Mouse (Mus musculus) lung, postnatal 4 days (tissue): Measurements from ENCODE around the gene Mepe.

Source experiments
- DNase-seq, 2 experiments: peaks; one replicate each; pipeline ENCODE4 v3.0.0; 2021

Mepe gene

DNA sequence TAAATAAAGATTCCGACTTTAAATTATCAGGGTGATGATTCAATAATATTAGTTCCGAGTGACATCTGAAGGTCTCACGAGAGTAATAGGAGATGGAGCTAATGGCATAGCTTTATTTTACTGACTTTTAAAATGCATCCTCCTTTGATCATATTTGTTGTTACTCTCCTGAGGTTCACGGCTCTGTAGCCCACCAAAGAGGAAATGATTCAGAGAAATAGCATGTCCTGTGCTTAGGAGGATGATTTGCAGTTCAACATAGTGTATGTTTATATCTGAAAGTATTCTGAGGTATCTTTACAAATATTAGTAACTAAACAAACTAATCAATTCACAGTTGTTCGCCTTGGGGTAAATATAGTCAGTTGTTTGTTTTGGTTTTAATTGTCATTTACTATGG, 32.4 kb downstream of the Mepe start:
- DNase-seq, result no peak

- no peak for DNase-seq
Measured at GRCm38 (mm10) chr5:104358592-104358991, 33.5 kb downstream of the Mepe start.

DNA sequence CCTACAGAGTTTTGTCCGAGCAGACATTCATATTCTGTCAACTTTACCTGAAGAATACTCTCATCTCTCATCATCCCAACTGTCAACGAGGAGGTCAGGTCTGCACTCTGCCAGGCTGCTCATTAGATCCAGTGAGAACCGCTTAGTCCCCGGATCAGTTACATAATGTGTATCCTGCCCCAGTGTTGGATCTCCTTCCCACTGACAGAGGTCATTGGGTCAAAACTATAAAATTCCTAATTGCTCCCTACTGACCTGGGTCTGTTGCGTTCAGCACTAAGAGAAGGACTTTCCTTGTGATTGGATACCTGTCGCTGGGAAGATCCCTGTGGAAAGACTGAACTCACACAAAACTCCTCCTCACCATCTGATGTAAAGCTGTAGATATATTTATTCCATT, 34.1 kb downstream of the Mepe start:
- no peak for DNase-seq

GRCm38 (mm10) chr5:104370580-104370979, 45.5 kb downstream of the Mepe start:
- DNase-seq, result no peak

DNA sequence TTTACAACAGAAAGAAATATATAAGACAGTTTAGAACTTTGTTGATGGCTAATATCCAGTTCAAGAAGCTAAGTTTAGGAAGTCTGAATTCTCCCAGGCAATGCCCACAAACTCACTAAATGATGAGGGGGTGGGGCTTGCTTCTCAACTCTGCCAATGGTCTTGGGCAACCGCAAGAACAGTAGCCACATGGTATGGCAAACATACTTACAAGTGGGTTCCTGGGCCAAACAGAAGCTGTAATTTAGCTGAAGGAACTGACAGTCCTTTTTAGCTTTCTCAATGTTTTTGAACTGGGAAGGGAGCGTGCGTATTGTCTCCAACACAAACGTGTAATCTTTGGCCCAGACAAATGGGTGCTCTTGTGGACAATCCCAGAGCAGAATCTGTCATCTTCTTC, 46.2 kb downstream of the Mepe start:
- no peak for DNase-seq

- DNase-seq, result no peak
Measured at GRCm38 (mm10) chr5:104373648-104374307, 48.6 kb downstream of the Mepe start.

GRCm38 (mm10) chr5:104374308-104374660, 49.2 kb downstream of the Mepe start:
- DNase-seq, result peak; percentile 70 to 73

- DNase-seq, result no peak
Measured at GRCm38 (mm10) chr5:104375132-104375531, 50.0 kb downstream of the Mepe start.

GRCm38 (mm10) chr5:104376890-104377289, 51.8 kb downstream of the Mepe start:
- no peak for DNase-seq

DNA sequence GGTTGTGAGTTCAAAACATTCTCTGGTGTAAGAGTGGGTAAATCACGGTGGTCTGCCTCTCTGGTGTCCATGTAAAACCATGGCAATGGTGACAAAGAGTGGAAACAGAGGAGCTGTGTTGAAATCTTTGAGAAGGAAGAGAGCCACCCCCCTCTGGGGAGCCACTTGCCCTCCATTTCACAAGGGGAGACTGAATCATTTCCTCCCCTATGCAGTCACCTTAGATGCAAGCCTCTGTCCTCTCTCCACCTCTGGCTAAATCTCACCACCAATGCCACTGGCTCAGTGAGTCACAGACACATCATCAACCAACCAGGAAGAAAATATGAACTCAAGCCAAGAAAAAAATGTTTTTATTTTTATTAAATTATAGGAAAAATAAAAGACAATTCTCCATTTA, 55.4 kb downstream of the Mepe start:
- no peak for DNase-seq

DNA sequence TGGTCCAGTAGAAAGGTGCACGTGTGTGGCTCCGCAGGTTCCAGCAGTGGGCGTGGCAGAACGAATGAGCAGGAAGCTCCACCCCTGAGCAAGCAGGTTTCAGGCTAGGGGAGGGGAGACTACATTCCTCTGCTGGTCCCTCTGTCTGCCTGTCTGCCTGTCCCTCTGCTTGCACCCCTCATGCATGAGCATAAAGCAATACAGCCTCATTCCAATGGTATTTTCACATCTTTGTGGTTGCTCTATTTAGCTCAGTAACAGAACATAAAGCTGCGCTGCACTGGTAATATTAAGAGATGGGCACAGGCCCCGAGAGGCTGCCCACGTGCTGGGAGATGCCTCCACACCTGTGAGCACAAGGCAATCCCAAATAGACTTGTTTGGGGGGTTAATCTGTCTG, 56.5 kb downstream of the Mepe start:
- DNase-seq, result no peak

DNA sequence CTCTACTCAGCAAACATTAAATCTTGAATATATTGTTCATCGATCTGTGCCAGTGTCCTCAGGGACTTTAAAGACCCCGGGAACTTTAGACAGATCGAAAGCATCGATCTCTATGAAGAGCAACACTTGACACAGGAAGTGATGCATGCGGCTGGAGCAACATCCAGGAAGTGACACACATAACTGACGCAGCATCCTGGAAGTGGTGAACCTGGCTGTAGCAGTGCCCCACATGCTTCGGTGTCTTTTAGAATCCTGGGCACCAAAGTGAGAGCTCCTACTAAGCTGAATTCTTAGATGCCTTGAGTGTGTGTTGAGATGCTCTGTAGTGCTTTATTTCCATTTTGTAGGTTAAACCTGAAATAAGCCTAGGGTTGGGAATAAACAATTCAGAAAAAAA, 59.4 kb downstream of the Mepe start:
- no peak for DNase-seq

DNA sequence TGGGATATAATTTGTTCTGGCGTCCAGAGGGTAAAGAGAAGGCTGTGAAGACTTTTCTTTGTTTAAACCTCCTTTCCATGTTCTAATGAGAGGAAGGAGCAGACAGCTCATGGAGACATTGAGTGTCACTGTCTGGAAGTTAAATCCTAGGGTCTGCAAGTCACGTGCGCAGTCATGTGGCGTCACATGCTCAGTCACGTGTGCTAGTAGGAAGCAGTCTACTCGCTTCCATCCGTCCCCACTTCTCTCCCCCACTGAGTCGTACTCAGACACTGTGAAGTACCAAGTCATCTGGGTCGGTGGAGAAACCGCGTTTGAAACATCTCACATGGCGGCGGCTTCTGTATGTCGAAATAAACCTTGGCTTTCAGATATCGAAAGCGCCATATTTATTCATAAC, 60.4 kb downstream of the Mepe start:
- no peak for DNase-seq

GRCm38 (mm10) chr5:104386908-104387307, 61.8 kb downstream of the Mepe start:
- no peak for DNase-seq
